Mouse (Mus musculus) embryonic fibroblast, embryonic 13.5 days (primary cell): Measurements from ENCODE around the gene Rab3a.

Experiments
- CTCF ChIP-seq: IDR thresholded peaks from 2 replicates; pipeline ENCODE4 v1.5.1; 2011; ENCODE audit warnings: mild to moderate bottlenecking, control low read depth, low read length, moderate library complexity, borderline replicate concordance; ENCODE audit not compliant: insufficient read depth
- POLR2A ChIP-seq: IDR thresholded peaks from 2 replicates; pipeline ENCODE4 v1.6.1; 2011; ENCODE audit warnings: low read depth, mild to moderate bottlenecking, control low read depth, low read length, moderate library complexity

DNA sequence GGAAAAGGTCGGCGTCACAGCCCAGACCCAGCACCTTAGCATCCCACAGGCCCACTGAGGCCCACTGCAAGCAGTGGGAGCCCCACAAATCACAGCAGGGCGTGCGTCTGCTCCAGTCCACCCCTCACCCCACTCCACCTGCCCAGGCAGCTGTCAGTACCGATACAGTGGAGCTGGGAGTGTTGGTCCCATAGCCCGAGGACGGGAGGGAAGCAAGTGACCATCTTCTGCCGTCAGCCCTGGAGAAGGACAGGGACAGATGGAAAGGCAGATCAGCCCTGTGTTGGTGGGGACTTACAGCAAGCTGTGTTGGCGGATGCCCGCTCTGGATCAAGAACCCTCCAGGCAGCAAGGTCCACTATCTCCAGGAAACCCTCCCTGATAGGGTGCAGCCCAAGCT, 34.6 kb downstream of the Rab3a start:
- TF ChIP-seq CTCF, result no peak
- no peak for TF ChIP-seq POLR2A
